Mouse (Mus musculus) MEL (cell line): Measurements from ENCODE around the gene Itih3. TPM values are rescaled to one million over a fixed set of nuclear protein-coding genes. Genes with fewer than 3 reads are reported as not detected.
A peak's percentile ranks its signal among the peaks of the same experiment; 100 is the strongest.

Experiments used
- DNase-seq: peaks from one replicate; pipeline ENCODE4 v3.0.0; 2011; ENCODE audit warnings: low read depth, low spot score
- H3K27ac ChIP-seq: 2 replicates; pipeline ENCODE4 v1.5.1; 2012; ENCODE audit warnings: low read depth, mild to moderate bottlenecking, control low read depth, low read length, moderate library complexity; ENCODE audit not compliant: control insufficient read depth
- H3K27me3 ChIP-seq, 2 experiments: fragments of 150-350 bp in 1 of 2; sonication (generic) in 1 of 2; 2 replicates each; pipeline ENCODE4 v1.6.1; 2012; ENCODE audit warnings: low read length in 2 of 2, mild to moderate bottlenecking in 2 of 2, improper control_type of control experiment in 1 of 2, moderate library complexity in 1 of 2; ENCODE audit not compliant: insufficient read depth in 2 of 2, control insufficient read depth in 1 of 2
- H3K36me3 ChIP-seq, 2 experiments: 2 replicates each; pipeline ENCODE4 v1.6.1; 2012 to 2014; ENCODE audit warnings: low read length in 2 of 2, improper control_type of control experiment in 1 of 2, inconsistent platforms in 1 of 2, mild to moderate bottlenecking in 1 of 2; ENCODE audit not compliant: insufficient read depth in 2 of 2, control insufficient read depth in 1 of 2
- H3K4me1 ChIP-seq, 2 experiments: fragments of 150-350 bp in 1 of 2; sonication (generic) in 1 of 2; 2 replicates each; pipeline ENCODE4 v1.6.1; 2012; ENCODE audit warnings: low read length in 2 of 2, improper control_type of control experiment in 1 of 2, mild to moderate bottlenecking in 1 of 2; ENCODE audit not compliant: insufficient read depth in 2 of 2, control insufficient read depth in 1 of 2
- H3K4me3 ChIP-seq, 2 experiments: fragments of 150-350 bp in 1 of 2; sonication (generic) in 1 of 2; 2 replicates each; pipeline ENCODE4 v1.5.1; 2012; ENCODE audit warnings: low read depth in 2 of 2, low read length in 2 of 2, mild to moderate bottlenecking in 2 of 2, moderate library complexity in 2 of 2, control low read depth in 1 of 2, improper control_type of control experiment in 1 of 2; ENCODE audit not compliant: control insufficient read depth in 1 of 2, insufficient read depth in 1 of 2
- H3K79me2 ChIP-seq: 2 replicates; pipeline ENCODE4 v1.6.1; 2012; ENCODE audit warnings: mild to moderate bottlenecking, low read length, moderate library complexity; ENCODE audit not compliant: control insufficient read depth, poor library complexity, insufficient read depth
- H3K9ac ChIP-seq: 2 replicates; pipeline ENCODE4 v1.6.1; 2012; ENCODE audit warnings: low read depth, mild to moderate bottlenecking, control low read depth, low read length, moderate library complexity; ENCODE audit not compliant: control insufficient read depth, poor library complexity, severe bottlenecking
- H3K9me3 ChIP-seq: fragments of 150-350 bp; sonication (generic); replicated peaks from 2 replicates; pipeline ENCODE4 v1.6.1; 2012; ENCODE audit warnings: mild to moderate bottlenecking, low read length, improper control_type of control experiment, moderate library complexity; ENCODE audit not compliant: insufficient read depth
- CHD1 ChIP-seq: IDR thresholded peaks from 2 replicates; pipeline ENCODE4 v1.6.1; 2012; ENCODE audit warnings: low read depth, mild to moderate bottlenecking, inconsistent platforms, low read length, improper control_type of control experiment
- CHD2 ChIP-seq: IDR thresholded peaks from 2 replicates; pipeline ENCODE4 v1.6.1; 2011; ENCODE audit warnings: low read length, improper control_type of control experiment
- E2F4 ChIP-seq: IDR thresholded peaks from 2 replicates; pipeline ENCODE4 v1.6.1; 2011; ENCODE audit warnings: low read depth, low read length, improper control_type of control experiment, borderline replicate concordance
- EP300 ChIP-seq, 2 experiments: IDR thresholded peaks; 2 replicates each; pipeline ENCODE4 v1.6.1; 2011; ENCODE audit warnings: improper control_type of control experiment in 2 of 2, low read length in 2 of 2, low read depth in 1 of 2, mild to moderate bottlenecking in 1 of 2
- GABPA ChIP-seq: IDR thresholded peaks from 2 replicates; pipeline ENCODE4 v1.6.1; 2012; ENCODE audit warnings: low read depth, mild to moderate bottlenecking, inconsistent platforms, low read length, improper control_type of control experiment, moderate library complexity
- HCFC1 ChIP-seq: IDR thresholded peaks from 2 replicates; pipeline ENCODE4 v1.6.1; 2012; ENCODE audit warnings: low read depth, mild to moderate bottlenecking, inconsistent platforms, low read length, improper control_type of control experiment, moderate library complexity
- MAX ChIP-seq: IDR thresholded peaks from 2 replicates; pipeline ENCODE4 v1.6.1; 2011; ENCODE audit warnings: low read length, improper control_type of control experiment
- MXI1 ChIP-seq: IDR thresholded peaks from 2 replicates; pipeline ENCODE4 v1.6.1; 2011; ENCODE audit warnings: mild to moderate bottlenecking, low read depth, low read length, improper control_type of control experiment
- MYB ChIP-seq: IDR thresholded peaks from 2 replicates; pipeline ENCODE4 v1.6.1; 2011; ENCODE audit warnings: mild to moderate bottlenecking, low read depth, low read length, improper control_type of control experiment
- NELFE ChIP-seq: IDR thresholded peaks from 2 replicates; pipeline ENCODE4 v1.6.1; 2011; ENCODE audit warnings: low read depth, low read length, improper control_type of control experiment
- NRF1 ChIP-seq: IDR thresholded peaks from 2 replicates; pipeline ENCODE4 v1.6.1; 2014; ENCODE audit warnings: low read depth, mild to moderate bottlenecking, inconsistent platforms, low read length, improper control_type of control experiment, moderate library complexity; ENCODE audit not compliant: poor library complexity, insufficient read depth, severe bottlenecking
- POLR2A ChIP-seq, 2 experiments: IDR thresholded peaks; 2 replicates each; pipeline ENCODE4 v1.6.1; 2011 to 2012; ENCODE audit warnings: low read length in 2 of 2, mild to moderate bottlenecking in 2 of 2, control low read depth in 1 of 2, improper control_type of control experiment in 1 of 2, low read depth in 1 of 2, moderate library complexity in 1 of 2; ENCODE audit not compliant: control insufficient read depth in 1 of 2, insufficient read depth in 1 of 2, poor library complexity in 1 of 2
- POLR2AphosphoS2 ChIP-seq: IDR thresholded peaks from 2 replicates; pipeline ENCODE4 v1.6.1; 2011; ENCODE audit warnings: low read length, improper control_type of control experiment
- RAD21 ChIP-seq: IDR thresholded peaks from 2 replicates; pipeline ENCODE4 v1.6.1; 2011; ENCODE audit warnings: mild to moderate bottlenecking, low read depth, low read length, improper control_type of control experiment
- RCOR1 ChIP-seq: IDR thresholded peaks from 2 replicates; pipeline ENCODE4 v1.6.1; 2012; ENCODE audit warnings: low read depth, mild to moderate bottlenecking, inconsistent platforms, low read length, improper control_type of control experiment
- SMC3 ChIP-seq: IDR thresholded peaks from 2 replicates; pipeline ENCODE4 v1.6.1; 2011; ENCODE audit warnings: low read depth, low read length, improper control_type of control experiment
- TBP ChIP-seq: IDR thresholded peaks from 2 replicates; pipeline ENCODE4 v1.8.0; 2011; ENCODE audit warnings: low read depth, low read length, improper control_type of control experiment
- TCF12 ChIP-seq: IDR thresholded peaks from 2 replicates; pipeline ENCODE4 v1.6.1; 2014; ENCODE audit warnings: low read depth, mild to moderate bottlenecking, inconsistent platforms, low read length, improper control_type of control experiment, moderate library complexity
- UBTF ChIP-seq: IDR thresholded peaks from 2 replicates; pipeline ENCODE4 v1.6.1; 2012; ENCODE audit warnings: low read depth, mild to moderate bottlenecking, inconsistent platforms, low read length, improper control_type of control experiment, moderate library complexity, borderline replicate concordance; ENCODE audit not compliant: insufficient read depth
- ZNF384 ChIP-seq: IDR thresholded peaks from 2 replicates; pipeline ENCODE4 v1.6.1; 2012; ENCODE audit warnings: low read depth, mild to moderate bottlenecking, inconsistent platforms, low read length, improper control_type of control experiment
- polyA plus RNA-seq, 2 experiments: library from polyadenylated mRNA; stranded (reverse) in 1 of 2; unstranded in 1 of 2; fragments of >175 nt in 1 of 2; fragments of >200 nt in 1 of 2; gene quantifications; 2 replicates each; pipeline versions ENCODE4 v1.2.1 to v1.2.4; 2012; ENCODE audit warnings: low replicate concordance in 2 of 2, low read depth in 1 of 2; ENCODE audit not compliant: insufficient read length in 2 of 2, insufficient read depth in 1 of 2, missing spikeins in 1 of 2
- total RNA-seq: library from RNA; depleted of rRNA; stranded (reverse); fragments of 300-350 nt; gene quantifications from 2 replicates; pipeline ENCODE4 v1.2.3, GENCODE M21; 2012

Itih3 gene
- total and polyA plus RNA-seq, 3 experiments = not detected

- TF ChIP-seq E2F4 (no peak), RCOR1 (no peak), MAX (peak; percentile 93), RAD21 (no peak), TCF12 (peak; percentile 80), MXI1 (peak; percentile 86), CHD1 (no peak), GABPA (peak; percentile 87; the same call in 1 of the 2 replicates), NRF1 (peak; percentile 95), MYB (no peak), SMC3 (no peak), POLR2A (IDR thresholded peaks at IDR 0.05; ENCODE audit: control insufficient read depth in 1 of 2, insufficient read depth in 1 of 2, low read depth in 1 of 2, low read length in 2 of 2, poor library complexity in 1 of 2) (peak; percentile 53 to 90; a peak in 3 of 4 replicates), TBP (peak; percentile 90), EP300 (IDR thresholded peaks at IDR 0.05; ENCODE audit: low read depth in 1 of 2, low read length in 2 of 2) (0 out of 4 replicates have a peak, but pooled peaks of 1 of the 2 experiments have one; percentile 13), CHD2 (no peak), NELFE (peak; percentile 97), HCFC1 (peak; percentile 95), POLR2AphosphoS2 (peak; percentile 96)
These were observed 27.7 kb upstream of the Itih3 start, which contains the start of gene Nek4 (continued) for GRCm38 (mm10) chr14:30951154-30951825.

- Histone ChIP-seq H3K9me3 (no peaks in the 10 kb centered on the region), H3K4me3 (no peak overlapping the region), H3K36me3 (0 out of 4 replicates have a peak, but pooled peaks cover 0 to 2% of the 10 kb centered on the region in 2 experiments), H3K79me2 (no peaks in the 10 kb centered on the region; the same call in 1 of the 2 replicates), H3K9ac (no peak overlapping the region), H3K27me3 (no peaks in the 10 kb centered on the region), H3K4me1 (peaks cover 0 to 3% of the 10 kb centered on the region in 2 experiments; a peak in 3 of 4 replicates), H3K27ac (no peak overlapping the region)
- no peak for DNase-seq
- TF ChIP-seq TBP (no peak), UBTF (no peak), ZNF384 (peak; percentile 42; the same call in 1 of the 2 replicates), CHD2 (no peak)
These were observed 26.4 kb upstream of the Itih3 start for GRCm38 (mm10) chr14:30949986-30950385.
